Mouse (Mus musculus) right cerebral cortex, postnatal 36 days (tissue): ENCODE results near the gene Slc1a7.

ENCODE experiments used
- DNase-seq, 2 experiments: peaks; one replicate each; pipeline ENCODE4 v3.0.0; 2022; ENCODE audit warnings: low spot score in 2 of 2, mixed read lengths in 1 of 2

Gene Slc1a7

DNA sequence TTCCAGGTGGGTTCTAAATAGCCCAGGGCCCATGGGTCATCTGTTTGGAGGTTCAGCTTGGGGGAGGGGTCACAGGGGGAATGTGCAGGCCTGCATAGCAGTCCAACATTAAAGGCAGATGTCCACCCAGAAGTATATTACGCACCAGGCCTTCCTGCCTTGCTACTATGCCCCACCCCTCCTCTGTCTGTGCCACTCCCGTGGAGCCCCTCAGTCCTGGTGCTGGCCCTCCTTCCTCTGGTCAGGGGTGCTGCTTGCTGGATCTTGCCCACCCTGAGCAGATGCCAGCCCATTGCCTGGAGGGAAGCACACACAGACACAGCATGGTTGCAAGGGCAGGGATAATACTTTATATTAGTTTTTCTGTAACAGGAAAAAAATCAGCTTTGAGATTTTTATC lies 46.3 kb downstream of the Slc1a7 start:
- no peak for DNase-seq

DNA sequence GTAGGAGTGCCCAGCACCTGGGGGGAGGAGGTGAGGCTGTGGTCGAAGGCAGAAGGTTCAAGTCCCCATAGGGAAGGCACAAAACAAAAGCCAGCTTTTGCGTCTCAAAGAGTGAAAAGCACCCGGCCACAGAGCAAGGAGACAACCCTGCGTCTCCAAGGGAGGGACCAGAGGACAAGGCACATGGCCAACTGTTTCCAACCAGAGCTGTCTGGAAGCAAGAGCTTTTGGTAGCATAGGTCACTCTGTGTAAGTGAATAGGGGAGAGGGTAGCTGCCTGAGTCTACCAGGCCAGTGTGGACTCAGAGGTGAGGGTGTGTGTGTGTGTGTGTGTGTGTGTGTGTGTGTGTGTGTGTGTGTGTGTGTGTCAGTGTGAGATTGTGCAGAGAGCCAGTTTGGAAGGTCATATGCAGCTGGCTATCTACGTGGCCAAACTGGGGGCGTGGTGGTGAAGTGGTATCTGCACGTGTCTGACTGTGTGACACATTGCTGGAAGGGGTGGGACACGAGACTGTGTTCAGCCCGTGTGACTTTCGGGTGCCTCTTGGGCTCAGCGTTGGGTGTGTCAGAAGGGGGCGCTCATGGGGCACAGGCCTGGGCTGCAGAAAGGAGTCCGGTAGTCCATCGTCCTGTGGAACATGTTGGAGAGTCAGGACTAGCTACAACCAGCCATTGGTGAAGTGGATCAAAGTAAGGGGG lies 47.1 kb downstream of the Slc1a7 start:
- no peak for DNase-seq

DNA sequence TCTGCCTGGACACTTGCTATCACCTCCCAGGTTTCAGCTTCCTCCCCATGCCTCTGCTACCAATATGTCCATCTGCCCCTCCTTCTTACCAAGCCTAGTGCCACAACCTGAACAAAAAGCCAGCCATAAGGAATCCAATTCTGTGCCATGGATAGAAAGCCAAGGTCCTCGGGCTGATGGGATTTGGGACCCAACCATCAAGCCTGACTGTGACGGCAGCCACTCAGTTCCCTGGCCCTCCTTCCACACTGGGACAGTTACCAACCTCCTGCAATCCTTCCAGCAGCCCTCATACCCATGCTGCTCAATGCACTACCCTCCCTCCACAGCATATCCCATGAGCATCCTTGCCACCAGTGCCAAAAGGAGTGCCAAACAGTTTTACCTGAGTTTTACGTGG lies 48.2 kb downstream of the Slc1a7 start:
- DNase-seq = no peak

DNA sequence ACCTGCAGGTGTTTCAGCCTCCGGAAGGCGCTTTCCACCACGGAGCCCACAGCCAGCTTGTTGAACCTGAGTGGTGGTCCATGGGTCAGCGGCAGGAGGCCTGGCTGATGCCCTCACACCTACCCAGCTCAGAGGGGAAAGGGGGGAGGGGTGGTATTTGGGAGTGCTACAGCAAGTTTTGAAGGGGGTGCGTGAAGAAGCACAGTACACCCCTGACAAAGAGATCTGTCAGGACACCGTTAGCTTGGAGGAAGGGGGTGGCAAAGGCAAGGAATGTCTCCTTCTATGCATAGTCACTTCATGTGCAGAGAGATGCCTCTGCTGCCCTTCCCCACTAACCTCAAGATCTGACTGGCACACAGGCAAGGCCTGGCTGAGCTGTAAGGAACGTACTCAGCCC lies 49.7 kb downstream of the Slc1a7 start:
- no peak for DNase-seq

DNA sequence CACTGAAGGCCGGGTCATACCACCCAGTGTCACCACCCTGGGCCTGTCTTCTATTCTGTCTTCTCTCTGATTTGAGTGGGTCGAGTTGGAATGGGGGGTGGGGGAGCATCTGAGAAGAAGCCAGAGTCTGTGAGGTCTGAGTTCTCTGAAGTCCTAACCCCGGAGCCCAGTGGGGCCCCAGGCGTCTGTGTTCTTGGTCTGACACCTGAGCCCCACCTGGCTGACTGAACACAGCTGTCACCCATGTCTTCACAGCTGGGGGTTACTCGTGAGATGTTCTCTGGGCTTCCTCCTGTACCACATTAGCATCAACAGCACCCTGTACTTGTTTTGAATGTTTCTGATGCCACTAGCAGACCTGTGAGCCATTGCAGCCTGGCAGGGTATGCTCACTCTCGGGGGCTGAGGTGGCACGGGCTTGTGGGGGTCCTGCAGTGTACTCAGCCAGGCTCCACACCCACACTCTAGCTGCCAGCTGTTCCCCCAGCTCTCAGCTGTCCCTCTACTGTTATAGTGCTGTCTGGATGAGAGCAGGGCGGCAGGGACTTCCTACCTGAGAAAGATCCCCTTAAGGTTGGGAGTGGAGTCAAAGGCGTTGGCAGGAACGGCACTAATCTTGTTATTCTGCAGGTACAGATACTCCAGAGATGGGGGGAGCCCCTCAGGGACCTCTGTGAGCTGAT lies 50.2 kb downstream of the Slc1a7 start:
- DNase-seq = no peak

DNA sequence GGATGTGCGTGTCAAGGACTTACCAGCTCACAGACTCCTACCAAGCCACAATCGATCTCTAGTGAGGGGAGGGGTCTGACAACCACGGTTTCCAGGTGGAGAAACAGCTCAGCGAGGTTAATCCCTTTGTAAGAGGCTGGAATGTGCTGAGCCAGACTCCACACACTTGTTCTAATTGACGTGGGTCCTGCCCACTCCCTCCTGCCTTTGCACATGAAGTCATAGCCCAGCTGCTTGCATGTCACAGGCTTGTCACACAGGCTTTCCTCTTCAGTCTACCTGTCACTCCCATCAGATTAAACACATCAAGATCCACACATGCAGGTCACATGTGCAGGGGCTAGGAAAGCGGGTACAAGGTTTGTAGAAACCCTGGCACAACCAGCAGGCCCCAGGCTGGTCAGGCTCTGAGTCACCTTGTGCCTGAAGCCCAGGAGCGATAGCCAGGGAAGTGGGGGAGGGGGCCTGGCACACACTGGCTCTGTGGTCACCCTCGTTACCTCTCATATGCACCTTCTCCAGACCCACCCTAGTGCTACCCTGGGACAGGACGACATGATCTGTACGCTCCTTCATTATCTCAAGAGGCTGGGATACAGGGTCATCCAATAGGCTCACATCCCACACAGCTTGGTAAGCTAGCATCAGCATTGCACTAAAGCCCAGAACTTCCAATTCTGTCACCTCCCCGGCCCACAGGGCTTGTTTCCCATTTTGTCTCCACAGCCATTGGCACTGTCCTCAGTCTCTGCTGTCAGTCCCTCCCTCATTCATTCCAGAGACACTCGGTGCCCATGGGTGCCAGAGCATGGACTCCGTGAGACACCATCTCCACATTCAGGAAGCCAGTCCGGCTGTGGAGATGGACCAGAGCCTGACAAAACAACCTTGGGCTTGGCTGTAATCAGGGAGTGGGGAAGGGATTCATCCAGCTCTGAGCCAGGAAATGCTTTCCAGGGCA lies 51.1 kb downstream of the Slc1a7 start:
- peak in 1 of 2 experiments; percentile 34 for DNase-seq

DNA sequence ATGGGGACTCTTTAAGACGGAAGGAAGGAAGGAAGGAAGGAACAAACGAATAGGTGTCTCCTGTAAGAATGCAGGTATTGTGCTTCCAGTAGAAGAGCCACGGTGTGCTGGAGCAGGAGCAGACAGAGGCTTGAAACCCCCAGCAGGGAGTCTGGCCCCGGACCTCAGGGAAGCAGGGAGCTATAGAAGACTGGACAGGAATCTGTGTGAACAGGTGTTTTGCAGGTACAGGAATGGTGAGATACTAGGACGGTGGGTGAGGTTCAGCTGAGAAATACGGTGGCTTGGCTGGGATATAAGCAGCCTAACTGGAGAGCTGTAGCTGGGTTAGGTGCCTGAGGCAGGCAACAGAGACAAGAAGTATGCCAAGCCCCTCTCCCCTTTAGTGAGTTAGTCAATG lies 52.0 kb downstream of the Slc1a7 start:
- no peak for DNase-seq

DNA sequence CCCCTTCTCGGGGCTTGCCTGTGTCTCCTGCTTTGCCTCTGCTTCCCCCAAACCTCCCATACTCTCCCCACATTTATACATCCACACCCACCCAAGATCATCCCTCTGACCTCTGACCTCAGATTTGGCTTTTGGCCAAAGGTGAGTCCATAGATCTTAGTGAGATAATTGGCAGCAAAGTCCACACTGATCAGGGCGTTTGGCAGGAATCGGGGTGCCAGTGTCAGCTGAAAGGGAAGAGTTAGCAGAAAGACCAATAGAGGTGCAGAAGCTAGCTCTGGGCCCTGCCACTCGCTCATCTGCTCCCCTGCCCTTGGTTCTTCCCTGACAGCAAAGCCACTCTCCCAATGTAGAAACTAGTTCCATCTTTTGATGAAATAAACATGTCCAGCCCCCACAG lies 55.1 kb downstream of the Slc1a7 start:
- DNase-seq = no peak

DNA sequence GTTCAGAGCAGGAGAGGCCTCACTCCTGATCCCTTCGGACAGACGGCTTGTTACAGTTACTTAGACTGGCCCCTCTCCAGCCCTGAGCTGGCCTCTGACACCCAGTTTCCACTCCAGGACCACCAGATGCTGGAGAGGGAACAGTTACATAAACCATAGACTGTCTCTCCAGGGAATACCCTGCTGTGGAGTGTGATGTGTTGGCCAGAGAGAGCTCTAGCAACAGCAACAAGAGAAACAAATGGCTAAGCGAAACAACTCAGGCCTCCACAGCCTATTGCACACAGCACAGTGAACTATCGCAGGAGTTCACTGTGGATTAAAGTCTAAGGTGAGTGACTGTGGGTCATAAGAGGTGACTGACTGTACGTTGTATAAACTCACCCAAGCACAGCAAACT lies 56.5 kb downstream of the Slc1a7 start:
- DNase-seq = no peak

DNA sequence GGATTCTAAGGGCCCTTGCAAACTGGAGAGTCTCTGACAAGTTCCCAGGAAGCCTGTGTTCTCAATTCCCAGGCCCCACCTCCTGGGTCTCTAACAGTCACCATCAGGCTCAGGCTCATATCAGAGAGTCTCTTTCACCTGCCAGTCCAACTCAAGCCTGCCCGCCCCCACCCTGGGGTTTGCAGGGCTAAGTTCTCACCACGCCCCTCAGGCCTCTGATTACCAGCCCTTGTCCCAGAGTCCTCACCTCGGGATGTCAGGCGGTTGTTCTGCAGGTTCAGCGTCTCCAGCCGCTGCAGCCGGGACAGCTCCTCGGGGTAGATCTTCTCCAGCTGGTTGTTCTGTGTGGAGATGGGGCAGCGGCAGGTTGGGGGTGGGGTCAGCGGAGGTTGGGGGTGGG lies 57.1 kb downstream of the Slc1a7 start:
- no peak for DNase-seq

DNA sequence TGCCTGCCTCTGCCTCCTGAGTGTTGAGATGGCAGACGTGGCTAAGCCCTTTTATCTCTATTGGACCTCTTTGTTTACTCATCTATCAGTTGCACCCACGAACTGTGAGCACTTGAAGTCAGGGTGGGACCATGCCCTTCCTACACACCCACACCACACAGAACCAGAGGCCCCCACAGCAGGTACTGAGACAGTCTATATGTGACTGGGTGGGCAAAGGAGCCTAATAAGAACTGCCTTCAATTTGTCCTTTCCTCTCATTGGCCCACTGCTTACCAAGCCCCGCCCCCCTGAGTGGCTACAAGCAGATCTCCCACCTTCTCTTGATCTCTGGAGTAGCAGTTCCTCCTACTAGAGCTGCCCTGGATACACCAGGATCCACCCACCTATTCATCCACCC lies 58.1 kb downstream of the Slc1a7 start:
- no peak for DNase-seq

DNA sequence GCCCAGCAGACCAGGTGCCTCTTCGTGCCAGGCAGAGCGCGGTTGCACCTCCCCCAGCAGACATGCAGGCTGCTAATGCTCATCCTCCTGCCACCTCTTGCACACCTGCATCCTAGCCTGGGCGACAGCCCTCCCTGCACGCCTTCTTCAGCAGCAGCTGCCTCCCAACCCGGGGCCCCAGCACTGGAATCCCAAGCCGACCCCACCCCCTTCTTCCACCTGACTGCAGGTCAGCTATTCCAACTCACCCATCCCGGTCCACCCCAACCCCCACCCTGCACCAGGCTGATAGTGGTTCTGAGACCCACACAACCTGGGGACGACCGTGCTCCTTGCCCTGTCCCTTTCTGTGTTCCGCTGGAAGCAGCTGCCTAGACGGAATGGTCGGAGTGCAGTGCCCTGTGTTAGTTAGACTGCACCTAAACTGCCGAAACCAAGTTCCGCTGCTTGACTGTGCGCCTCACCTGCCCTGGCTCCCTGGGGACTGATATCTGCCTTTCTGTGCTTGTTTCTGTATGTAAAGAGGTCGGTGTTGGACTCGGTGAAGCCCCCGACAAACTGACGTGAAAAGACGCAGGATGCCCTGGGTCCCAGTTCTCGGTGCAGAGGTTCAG lies 62.9 kb downstream of the Slc1a7 start:
- no peak for DNase-seq

DNA sequence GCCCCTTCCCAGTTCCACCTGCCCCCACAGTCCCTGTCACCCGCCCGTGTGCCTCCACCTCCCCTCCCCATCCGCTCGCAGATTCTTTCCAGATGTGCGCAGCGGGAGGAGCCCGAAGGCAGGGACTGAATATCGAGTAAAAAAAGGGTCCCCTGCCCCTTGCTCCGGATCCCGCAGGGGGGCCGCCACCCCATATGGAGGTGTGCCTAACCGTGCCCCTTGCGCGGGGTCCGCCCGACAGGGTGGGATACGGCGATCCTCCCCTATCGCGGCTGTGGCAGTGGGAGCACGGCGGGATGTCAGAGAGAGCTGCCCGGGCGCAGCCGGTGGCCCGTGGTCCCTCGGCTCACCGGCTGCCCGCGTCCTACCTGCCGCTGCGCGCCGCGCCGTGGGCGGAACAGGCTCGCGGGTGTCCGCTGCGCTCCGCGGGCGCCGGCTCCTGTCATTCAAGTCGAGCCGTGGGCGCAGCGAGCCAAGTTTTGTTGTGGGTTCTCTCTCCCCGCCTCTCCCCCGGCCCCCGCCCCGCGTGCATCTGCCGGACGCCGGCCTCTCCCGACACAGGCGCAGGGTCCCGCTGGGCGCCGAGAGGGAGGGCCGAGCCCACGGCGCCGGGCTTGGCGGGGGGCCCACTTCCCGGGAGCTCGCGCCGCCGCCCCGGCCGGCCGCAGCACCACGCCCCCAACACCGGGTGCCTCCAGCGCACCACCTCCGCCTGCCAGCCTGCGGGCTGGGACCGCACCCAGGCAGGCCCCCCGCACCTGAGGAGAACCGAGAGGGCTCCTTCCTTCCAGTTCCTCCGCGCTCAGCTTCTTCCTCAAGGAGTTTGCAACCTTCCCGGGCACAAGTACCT lies 63.6 kb downstream of the Slc1a7 start:
- DNase-seq = peak; percentile 61 to 62

DNA sequence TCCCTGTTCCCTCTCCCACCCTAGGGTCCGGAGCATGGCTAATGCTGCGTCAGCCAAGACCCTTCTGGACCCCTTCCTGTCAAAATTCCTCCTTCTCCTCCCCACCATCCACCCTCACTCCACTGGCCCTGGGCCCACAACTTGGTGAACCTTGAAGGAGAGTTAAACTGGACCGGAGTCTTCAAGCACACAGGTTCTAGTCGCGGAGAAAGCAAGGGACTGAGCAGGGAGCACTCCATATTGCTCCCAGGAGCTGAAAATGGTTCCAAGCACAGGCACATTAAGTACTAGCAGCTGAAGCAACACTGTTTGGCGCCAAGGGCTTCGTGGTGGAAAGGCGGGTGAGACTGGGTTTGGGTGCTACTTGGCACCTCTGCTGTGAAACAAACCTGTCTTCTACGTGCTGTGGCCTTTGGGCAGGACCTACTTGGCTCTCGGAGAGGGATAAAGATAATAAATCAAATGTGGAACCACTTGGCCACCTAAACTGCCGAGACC lies 64.3 kb downstream of the Slc1a7 start:
- DNase-seq = no peak

DNA sequence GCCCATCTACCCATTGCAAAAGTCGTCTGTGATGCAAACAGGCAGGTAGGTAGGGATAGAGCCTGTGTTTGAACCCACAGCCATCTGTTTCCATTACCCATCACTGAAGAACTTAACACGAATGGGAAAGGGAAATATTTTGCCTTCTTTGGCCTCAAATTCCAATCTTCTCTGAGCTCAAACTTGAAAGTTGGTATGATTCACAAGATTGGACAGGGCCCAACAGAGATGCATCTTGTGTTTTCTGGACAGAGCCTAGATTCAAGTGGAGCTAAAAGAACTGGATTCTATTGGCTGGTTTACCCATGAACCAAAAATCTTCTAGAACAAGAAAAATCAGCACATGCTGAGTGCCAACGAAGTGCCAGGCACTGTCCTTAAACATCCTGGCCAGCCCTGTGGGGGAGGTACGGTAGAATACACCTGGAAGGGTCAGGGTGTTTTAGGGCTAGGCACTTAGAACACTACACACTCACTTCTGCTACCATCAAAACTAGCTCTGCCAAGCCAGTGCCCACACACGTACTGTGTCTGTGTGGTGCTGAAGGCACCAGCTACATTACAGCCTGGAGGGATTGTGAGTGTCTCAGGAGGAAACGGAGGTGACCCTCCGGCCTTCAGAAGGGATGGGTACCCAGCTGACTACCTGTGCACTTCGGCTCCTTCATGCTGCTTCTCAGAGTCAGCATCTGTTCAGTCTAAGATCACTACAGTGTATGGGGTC lies 65.1 kb downstream of the Slc1a7 start:
- DNase-seq = peak in 1 of 2 experiments; percentile 24

DNA sequence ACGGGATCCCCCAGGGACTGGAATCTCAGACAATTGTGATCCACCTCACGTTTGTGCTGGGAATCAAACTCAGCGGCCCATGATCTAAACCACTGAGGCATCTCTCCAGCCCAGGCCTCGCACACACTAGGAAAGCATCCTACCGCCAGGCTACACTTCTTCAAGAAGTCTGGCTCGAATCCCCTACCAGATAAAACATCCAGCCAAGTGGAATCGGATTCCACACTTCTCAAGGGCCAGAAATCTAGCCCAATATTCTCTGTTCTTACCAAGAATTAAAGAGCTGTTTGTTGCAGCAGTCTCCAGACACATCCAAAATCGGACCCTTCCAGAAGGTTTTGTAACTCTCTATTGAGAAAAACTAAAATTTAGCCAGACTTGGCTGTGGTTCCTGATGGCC lies 68.9 kb downstream of the Slc1a7 start:
- DNase-seq = no peak

DNA sequence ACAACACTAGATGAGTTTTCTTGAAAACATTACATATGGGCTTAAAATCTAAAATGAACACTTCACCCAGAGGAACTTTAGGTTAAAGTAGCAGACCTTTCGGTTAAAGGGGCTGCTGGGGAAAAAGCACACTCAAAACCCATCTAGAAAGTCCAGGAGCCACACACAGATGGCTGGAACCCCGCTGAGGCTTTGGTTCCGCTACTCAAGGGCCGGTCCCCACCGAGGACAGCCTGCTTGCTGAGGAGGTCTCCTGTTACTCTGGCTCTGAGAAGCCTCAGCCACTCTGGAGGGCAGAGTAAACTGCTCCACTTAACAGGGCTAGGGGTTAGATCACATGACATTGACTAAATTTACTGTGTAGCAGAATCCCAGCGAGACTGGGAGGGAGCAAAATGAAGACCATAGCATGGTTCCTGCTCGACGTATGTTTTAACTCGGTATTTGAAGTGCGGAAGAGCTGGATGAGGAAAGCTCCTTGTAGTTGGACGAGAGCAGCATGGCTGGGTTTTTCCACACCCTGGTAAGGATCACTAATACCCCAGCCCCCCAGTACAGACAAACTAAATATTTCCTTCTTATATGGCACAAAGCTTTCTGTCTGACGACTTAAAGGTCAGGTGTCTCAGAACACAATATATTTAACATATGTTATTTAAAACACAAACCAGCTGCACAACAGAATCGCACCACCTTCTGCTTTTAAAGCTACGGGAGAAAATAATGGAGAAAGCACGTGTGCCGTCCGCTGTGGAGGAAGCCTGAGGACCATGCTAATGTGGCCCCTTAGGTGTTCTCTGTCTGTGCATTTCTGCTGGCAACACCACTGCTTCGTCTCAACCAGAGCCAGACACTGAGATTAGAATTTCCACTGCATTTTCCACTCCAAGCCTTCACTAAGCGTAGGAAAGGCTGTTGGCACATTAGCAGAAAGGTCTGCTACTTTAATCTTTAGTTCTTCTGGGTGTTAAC lies 77.3 kb downstream of the Slc1a7 start:
- DNase-seq = no peak

DNA sequence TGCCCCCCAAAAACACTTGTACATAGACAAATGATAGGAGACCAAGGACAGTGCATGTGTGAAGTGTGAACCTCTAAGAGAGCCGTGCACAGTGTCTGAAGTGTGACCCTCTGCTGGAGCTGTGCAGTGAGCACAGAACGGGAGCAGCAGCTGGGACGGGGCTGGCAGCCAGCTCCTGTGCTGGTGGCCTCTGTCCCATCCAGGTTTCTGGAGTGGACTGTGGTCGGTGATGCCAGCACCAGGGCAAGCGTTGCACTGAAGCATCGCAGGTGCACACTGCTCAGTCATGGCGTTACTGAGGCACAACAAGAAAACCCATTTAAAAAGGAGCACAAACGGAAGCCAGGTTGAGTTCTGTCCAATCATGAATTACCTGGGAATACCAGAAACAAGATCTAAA lies 78.0 kb downstream of the Slc1a7 start:
- no peak for DNase-seq

DNA sequence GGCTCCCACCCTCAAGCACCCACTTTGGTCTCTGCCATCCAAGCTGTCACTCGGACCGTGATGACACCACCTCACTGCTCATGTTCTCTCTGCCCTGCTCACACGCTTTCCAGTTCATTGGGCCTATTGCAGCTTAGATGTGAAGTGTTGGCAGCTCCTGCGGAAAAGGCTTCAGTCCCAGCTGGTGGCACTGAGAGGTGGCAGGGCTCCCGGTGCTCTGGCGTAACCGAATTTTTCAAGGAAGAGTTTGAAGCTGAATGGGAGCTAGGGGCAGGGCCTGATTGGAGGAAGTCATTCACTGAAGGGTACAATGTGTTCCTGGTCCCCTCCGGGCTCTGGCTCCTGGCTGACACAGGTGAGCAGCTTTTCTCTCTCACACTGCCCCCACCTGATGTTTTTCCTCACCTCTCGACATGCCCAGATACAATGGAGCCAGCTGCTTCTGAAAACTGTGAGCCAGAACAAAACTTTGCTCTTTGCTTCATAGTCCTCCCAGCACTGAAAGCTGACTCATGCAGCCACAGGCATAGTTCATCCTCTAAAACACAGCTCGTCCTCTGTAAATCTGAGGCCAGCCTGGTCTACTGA lies 83.6 kb downstream of the Slc1a7 start:
- peak in 1 of 2 experiments; percentile 23 for DNase-seq
